Mouse (Mus musculus) MEL (cell line): ENCODE measurements around the gene Dpysl4.

Experiments used
- CTCF ChIP-seq, 3 experiments: IDR thresholded peaks in 2 of 3; conservative IDR thresholded peaks in 1 of 3; 2 replicates each; pipeline ENCODE4 v1.5.1; 2011 to 2012; ENCODE audit warnings: low read length in 3 of 3, low read depth in 2 of 3, mild to moderate bottlenecking in 2 of 3, improper control_type of control experiment in 1 of 3, inconsistent platforms in 1 of 3, mixed read lengths in 1 of 3, moderate library complexity in 1 of 3; ENCODE audit not compliant: control insufficient read depth in 1 of 3, insufficient read depth in 1 of 3, poor library complexity in 1 of 3, severe bottlenecking in 1 of 3
- E2F4 ChIP-seq: IDR thresholded peaks from 2 replicates; pipeline ENCODE4 v1.6.1; 2011; ENCODE audit warnings: low read depth, low read length, improper control_type of control experiment, borderline replicate concordance
- EP300 ChIP-seq, 2 experiments: IDR thresholded peaks; 2 replicates each; pipeline ENCODE4 v1.6.1; 2011; ENCODE audit warnings: improper control_type of control experiment in 2 of 2, low read length in 2 of 2, low read depth in 1 of 2, mild to moderate bottlenecking in 1 of 2
- HCFC1 ChIP-seq: IDR thresholded peaks from 2 replicates; pipeline ENCODE4 v1.6.1; 2012; ENCODE audit warnings: low read depth, mild to moderate bottlenecking, inconsistent platforms, low read length, improper control_type of control experiment, moderate library complexity
- JUND ChIP-seq: IDR thresholded peaks from 2 replicates; pipeline ENCODE4 v1.6.1; 2011; ENCODE audit warnings: low read depth, mild to moderate bottlenecking, improper control_type of control experiment, low read length
- MAFK ChIP-seq: IDR thresholded peaks from 2 replicates; pipeline ENCODE4 v1.6.1; 2011; ENCODE audit warnings: low read depth, mild to moderate bottlenecking, low read length, improper control_type of control experiment, borderline replicate concordance
- MXI1 ChIP-seq: IDR thresholded peaks from 2 replicates; pipeline ENCODE4 v1.6.1; 2011; ENCODE audit warnings: mild to moderate bottlenecking, low read depth, low read length, improper control_type of control experiment
- MYC ChIP-seq: IDR thresholded peaks from 2 replicates; pipeline ENCODE4 v1.6.1; 2011; ENCODE audit warnings: low read depth, mild to moderate bottlenecking, low read length, improper control_type of control experiment, moderate library complexity
- SIN3A ChIP-seq: IDR thresholded peaks from 2 replicates; pipeline ENCODE4 v1.6.1; 2012; ENCODE audit warnings: low read length, improper control_type of control experiment, inconsistent platforms
- SMC3 ChIP-seq: IDR thresholded peaks from 2 replicates; pipeline ENCODE4 v1.6.1; 2011; ENCODE audit warnings: low read depth, low read length, improper control_type of control experiment
- UBTF ChIP-seq: IDR thresholded peaks from 2 replicates; pipeline ENCODE4 v1.6.1; 2012; ENCODE audit warnings: low read depth, mild to moderate bottlenecking, inconsistent platforms, low read length, improper control_type of control experiment, moderate library complexity, borderline replicate concordance; ENCODE audit not compliant: insufficient read depth
- USF1 ChIP-seq: IDR thresholded peaks from 2 replicates; pipeline ENCODE4 v1.6.1; 2014; ENCODE audit warnings: low read depth, mild to moderate bottlenecking, inconsistent platforms, low read length, improper control_type of control experiment, moderate library complexity
- USF2 ChIP-seq, 2 experiments: IDR thresholded peaks; 2 replicates each; pipeline ENCODE4 v1.6.1; 2011 to 2012; ENCODE audit warnings: improper control_type of control experiment in 2 of 2, low read length in 2 of 2, borderline replicate concordance in 1 of 2, inconsistent platforms in 1 of 2, low read depth in 1 of 2, mild to moderate bottlenecking in 1 of 2; ENCODE audit not compliant: insufficient read depth in 1 of 2
- ZNF384 ChIP-seq: IDR thresholded peaks from 2 replicates; pipeline ENCODE4 v1.6.1; 2012; ENCODE audit warnings: low read depth, mild to moderate bottlenecking, inconsistent platforms, low read length, improper control_type of control experiment

DNA sequence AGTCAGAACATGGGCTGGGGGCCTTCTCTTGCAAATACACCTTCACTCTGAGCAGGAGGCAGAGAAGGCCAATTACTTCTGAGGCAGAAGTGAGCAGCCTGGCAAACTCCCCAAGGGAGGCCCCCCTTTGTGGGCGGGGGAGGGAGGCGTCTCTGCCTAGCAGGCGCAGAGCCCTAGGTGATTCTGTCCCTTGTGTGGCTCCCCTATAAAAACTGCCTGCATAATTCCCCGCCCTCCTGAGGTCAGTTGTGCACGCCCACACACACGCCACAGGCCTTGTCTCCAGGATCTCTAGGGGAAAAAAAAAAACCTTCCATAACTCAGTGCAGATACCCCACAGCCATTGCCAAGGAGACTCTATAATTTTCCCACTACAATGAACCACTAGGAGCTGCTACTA lies 44.6 kb downstream of the Dpysl4 start:
- TF ChIP-seq CTCF (IDR thresholded peaks at IDR 0.05 in 2 of 3, conservative IDR thresholded peaks at IDR 0.05 in 1 of 3; ENCODE audit: control insufficient read depth in 1 of 3, insufficient read depth in 1 of 3, low read depth in 2 of 3, low read length in 3 of 3, poor library complexity in 1 of 3, severe bottlenecking in 1 of 3) (no peak), MXI1 (no peak), MAFK (no peak), USF2 (IDR thresholded peaks at IDR 0.05; ENCODE audit: borderline replicate concordance in 1 of 2, insufficient read depth in 1 of 2, low read depth in 1 of 2, low read length in 2 of 2) (no peak), HCFC1 (no peak), USF1 (no peak), E2F4 (no peak), JUND (no peak), SMC3 (no peak), UBTF (no peak), ZNF384 (no peak), MYC (no peak), EP300 (IDR thresholded peaks at IDR 0.05; ENCODE audit: low read depth in 1 of 2, low read length in 2 of 2) (no peak), SIN3A (no peak)
